Mouse (Mus musculus): ENCODE measurements around the gene Cfap97d2.
A peak's percentile ranks its signal among the peaks of the same experiment; 100 is the strongest.

GRCm38 (mm10) chr8:13674294-13675010 is 31.2 kb upstream of the Cfap97d2 start:
- TF ChIP-seq POLR2A (IDR thresholded peaks at IDR 0.05; ENCODE audit: insufficient read length, low read depth) (peak; percentile 61), MAX (IDR thresholded peaks at IDR 0.05; ENCODE audit: low read depth) (no peak), POLR2AphosphoS2 (IDR thresholded peaks at IDR 0.05; ENCODE audit: insufficient read length, low read depth) (no peak), USF1 (IDR thresholded peaks at IDR 0.05; ENCODE audit: low read depth) (peak; percentile 3), MYOD1 (IDR thresholded peaks at IDR 0.05; ENCODE audit: control insufficient read depth in 1 of 3, insufficient read length in 2 of 3, low read depth in 2 of 3) (no peak), E2F4 (IDR thresholded peaks at IDR 0.05; ENCODE audit: insufficient read depth) (no peak), CEBPB (IDR thresholded peaks at IDR 0.05; ENCODE audit: insufficient read depth, poor library complexity, severe bottlenecking) (no peak), MYOG (IDR thresholded peaks at IDR 0.05; ENCODE audit: control insufficient read depth in 1 of 3, insufficient read depth in 1 of 3, insufficient read length in 2 of 3, low read depth in 2 of 3) (no peak), REST (IDR thresholded peaks at IDR 0.05; ENCODE audit: insufficient read depth, insufficient read length) (no peak)
